Mouse (Mus musculus) liver, adult 2 months (tissue): Measurements from ENCODE around the gene Hsd17b11.

Experiments used
- CTCF ChIP-seq: fragments of 200-500 bp; IDR thresholded peaks from 2 replicates; pipeline ENCODE4 v1.5.1; 2011; ENCODE audit warnings: low read depth, low read length, control low read depth
- POLR2A ChIP-seq: fragments of 200-500 bp; IDR thresholded peaks from 2 replicates; pipeline ENCODE4 v1.6.1; 2011; ENCODE audit warnings: low read length, control low read depth; ENCODE audit not compliant: insufficient read depth; ENCODE audit errors: extremely low read depth

DNA sequence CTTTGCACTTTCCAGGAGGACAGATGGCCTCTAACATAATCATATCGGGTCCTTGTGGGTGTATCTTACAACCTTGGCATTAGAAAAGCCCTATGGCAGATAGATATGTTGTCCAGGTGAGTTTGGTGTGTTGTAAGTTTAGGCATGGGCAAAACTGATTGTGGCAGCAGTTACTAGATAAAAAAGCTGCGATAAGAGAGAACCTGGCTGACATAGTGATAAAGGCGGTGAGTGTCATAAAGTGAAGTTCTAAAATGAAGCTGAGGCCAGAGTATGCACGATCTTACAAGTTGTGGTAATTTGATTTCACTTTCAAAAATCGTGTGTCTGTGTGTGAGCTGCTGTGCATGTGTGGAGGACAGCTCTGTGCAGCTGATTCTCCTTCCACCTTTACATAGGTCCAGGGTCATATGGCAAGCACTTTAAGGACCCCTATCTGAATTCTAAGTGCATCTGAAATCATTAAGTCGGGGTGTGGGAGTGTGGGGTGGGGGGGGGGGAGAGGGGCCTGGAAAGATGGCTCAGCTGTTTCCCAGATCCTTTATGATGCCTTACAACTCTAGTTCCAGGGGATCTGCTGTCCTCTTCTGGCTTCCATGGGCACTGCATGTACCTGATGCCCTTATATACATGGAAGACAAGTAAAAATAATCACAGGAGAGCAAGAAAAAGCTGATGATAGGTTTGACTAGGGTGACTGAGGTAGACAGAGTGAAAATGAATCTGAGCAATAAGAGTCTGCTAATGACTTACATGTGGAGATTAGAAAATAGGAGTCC is 17.6 kb upstream of the Hsd17b11 start:
- TF ChIP-seq CTCF (peak; percentile 63), POLR2A (no peak)
